Mouse (Mus musculus) C3H10T1/2 (cell line): ENCODE measurements around the gene Tfap2a. TPM values are rescaled to one million over a fixed set of nuclear protein-coding genes. Genes with fewer than 3 reads are reported as not detected.

Source experiments
- polyA plus RNA-seq, 2 experiments: library from polyadenylated mRNA; unstranded; fragments of >200 nt; fragmentation: generic; extraction: Trizol; gene quantifications; one replicate each; pipeline ENCODE4 v1.2.1; 2012; ENCODE audit warnings: missing spikeins in 2 of 2

Gene Tfap2a
- polyA plus RNA-seq = 10 to 100 TPM in 1 of 2 experiments, 1 to 10 TPM in 1; 3.8 to 18.7 TPM

DNA sequence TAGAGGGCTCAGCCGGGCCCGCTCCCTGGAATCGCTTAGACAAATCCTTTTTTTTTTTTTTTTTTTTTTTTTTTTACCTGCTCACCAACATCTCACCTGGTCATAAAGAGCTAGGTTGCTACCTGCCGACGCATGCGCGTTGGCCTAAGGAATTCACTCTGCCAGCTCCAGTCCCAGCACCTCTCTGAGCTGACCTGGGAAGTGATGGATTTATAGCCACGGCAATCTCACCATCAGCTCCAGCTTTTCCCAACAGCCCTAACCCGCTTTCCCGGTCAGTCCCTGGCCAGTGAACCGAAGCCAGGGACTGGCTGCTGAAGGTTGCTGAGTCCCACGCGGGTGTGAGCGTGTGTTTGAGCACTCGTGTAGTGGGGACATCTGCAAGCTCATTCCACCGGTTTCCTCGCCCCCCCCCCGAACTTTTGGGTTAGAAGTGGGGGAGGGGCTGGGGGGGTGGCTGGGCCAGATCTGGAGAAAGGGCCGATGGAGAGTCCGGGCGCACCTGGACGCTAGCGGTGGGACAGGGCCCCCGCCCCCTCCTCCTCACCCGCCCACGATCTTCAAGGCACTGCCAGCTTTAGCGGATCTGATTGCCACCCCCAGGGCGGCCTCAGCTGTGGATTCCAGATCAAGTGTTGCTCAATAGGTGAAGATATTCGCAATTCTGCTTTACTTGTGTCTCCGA lies at the start of gene Tfap2a:
TSS of gene Tfap2a (minus strand) at position 181 of the 685 bp plus-strand sequence.

Other genes with a start within 250 kb of the Tfap2a start
- gene Gcnt2, start 121.4 kb upstream of the Tfap2a start, polyA plus RNA-seq = under 1 TPM; 0.06 to 0.35 TPM